Mouse (Mus musculus) spleen, adult 12 weeks (tissue): ENCODE data around the gene Ap1g2.

Experiments used
- DNase-seq: peaks from one replicate; pipeline ENCODE4 v3.0.0; 2022; ENCODE audit warnings: low spot score

Gene Ap1g2

DNA sequence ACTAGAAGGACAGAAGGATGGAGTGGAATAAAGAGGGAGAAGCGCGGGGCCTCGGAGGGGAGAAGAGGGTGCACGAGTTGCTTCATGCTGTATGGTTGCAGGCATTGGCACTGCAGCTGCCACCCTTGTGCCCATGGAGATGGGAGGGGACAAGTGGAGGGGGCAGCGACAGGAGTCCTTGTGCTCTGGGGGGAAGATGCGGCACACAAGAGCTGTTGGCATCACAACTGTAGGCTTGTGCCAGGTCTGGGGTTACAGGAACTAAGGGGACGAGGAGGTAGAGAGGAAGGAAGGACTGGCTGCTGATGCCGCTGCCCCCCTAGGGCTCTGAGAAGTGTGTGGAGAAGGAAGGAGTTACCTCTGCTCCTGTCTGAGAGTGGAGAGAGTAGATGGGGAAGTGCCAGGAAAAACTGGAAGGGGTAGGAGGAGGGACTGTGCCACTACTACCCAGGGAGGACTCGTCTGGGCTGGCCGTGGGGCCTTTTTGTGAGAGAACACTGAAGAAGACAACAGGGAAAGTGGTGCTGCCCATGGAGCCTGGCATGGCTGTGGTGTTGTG, 52.1 kb downstream of the Ap1g2 start:
- DNase-seq, result no peak

DNA sequence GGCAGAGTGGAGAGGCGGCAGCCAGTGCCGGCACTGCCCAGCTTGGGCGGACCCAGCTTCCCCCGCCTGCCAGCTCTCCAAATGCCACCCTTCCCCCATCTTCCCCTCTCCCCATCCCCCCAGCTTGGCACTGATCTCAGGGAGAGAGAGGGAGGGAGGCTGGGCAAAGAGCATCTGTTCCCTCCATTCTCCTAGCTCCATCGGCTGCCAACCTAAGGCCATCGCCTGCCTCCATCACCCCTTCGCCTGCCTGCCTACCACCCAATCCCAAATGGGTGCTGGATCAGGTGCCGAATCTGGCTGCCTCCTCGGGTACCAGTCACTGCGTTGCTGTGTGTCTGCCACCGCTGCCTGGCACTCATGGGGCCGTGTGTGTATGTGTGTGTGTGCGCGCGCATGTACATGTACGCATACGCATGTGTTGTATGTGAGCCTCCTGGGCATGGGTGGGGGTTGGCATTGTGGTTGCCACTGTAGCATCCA, 52.6 kb downstream of the Ap1g2 start:
- no peak for DNase-seq

DNA sequence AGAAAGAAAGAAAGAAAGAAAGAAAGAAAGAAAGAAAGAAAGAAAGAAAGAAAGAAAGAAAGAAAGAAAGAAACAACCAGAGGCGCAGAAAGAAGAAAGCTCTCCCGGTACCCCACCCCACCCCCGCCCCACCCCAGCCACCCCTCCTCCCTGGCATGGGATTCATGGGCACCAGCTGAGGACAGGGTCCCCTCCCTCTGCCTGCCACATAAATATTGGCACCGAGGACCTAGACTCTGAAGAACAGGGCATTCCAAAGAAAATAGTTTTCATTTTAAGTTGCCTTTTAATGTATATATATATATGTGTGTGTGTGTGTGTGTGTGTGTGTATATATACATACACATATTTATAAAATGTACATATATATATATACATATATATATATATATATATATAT, 53.3 kb downstream of the Ap1g2 start:
- no peak for DNase-seq

DNA sequence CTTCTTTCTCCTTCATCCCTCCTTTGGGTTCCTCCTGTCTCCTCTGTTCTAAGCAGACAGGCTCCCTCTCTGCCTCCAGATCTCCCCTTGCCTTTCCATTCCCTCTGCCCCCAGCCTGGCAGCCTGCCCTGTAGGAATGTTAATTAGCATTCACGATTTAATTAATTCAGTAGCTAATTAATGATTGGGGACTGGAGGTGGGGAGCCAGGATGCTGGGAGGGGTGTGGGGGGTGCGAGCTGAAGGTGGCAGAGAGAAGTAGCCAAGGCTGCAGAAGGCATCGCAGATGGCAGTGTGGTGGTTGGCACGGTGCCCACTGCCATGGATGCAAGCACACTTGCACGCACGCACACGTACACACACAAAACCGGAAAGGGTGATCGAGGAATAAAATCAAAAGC, 53.9 kb downstream of the Ap1g2 start:
- DNase-seq, result no peak
